Mouse (Mus musculus) 416B (cell line): Measurements from ENCODE around the gene Duox1.
"Not testable (repeated sequence)": the region's sequence is repeated elsewhere in the genome, so short reads cannot be mapped to it uniquely, and the experiment has no call there.

ENCODE experiments used
- DNase-seq: peaks from one replicate; pipeline ENCODE4 v3.0.0; 2011; ENCODE audit warnings: low read depth

The Duox1 gene

GRCm38 (mm10) chr2:122374666-122375331, 59.3 kb downstream of the Duox1 start:
- DNase-seq, result peak; percentile 74

GRCm38 (mm10) chr2:122375391-122375991, 60.0 kb downstream of the Duox1 start:
- peak; percentile 98 for DNase-seq

- peak; percentile 75 for DNase-seq
Observed at GRCm38 (mm10) chr2:122376041-122376561, 60.6 kb downstream of the Duox1 start.

- peak; percentile 98 for DNase-seq
Observed at GRCm38 (mm10) chr2:122377215-122377674, 61.8 kb downstream of the Duox1 start.

- DNase-seq, result peak; percentile 90
Observed at GRCm38 (mm10) chr2:122377751-122378246, 62.3 kb downstream of the Duox1 start.

- DNase-seq, result peak; percentile 86
Observed at GRCm38 (mm10) chr2:122378421-122379291, 63.2 kb downstream of the Duox1 start.

- DNase-seq, result no peak
Observed at GRCm38 (mm10) chr2:122379292-122379650, 63.8 kb downstream of the Duox1 start.

GRCm38 (mm10) chr2:122380768-122381311, 65.4 kb downstream of the Duox1 start:
- peak; percentile 78 for DNase-seq

- DNase-seq, result no peak
Observed at GRCm38 (mm10) chr2:122381329-122382103, 66.0 kb downstream of the Duox1 start.

- no peak for DNase-seq
Observed at GRCm38 (mm10) chr2:122382121-122382520, 66.6 kb downstream of the Duox1 start.

GRCm38 (mm10) chr2:122385095-122385494, 69.6 kb downstream of the Duox1 start:
- DNase-seq, result peak; percentile 32

- not testable (repeated sequence) for DNase-seq
Observed at GRCm38 (mm10) chr2:122387135-122387534, 71.7 kb downstream of the Duox1 start.

GRCm38 (mm10) chr2:122396150-122396549, 80.7 kb downstream of the Duox1 start:
- DNase-seq, result no peak
